Mouse (Mus musculus): ENCODE data around the gene Tmem132a.

The Tmem132a gene

GRCm38 (mm10) chr19:10832030-10832429 lies 37.7 kb downstream of the Tmem132a start:
- DNase-seq (ENCODE audit: low read depth), result peak; percentile 52

- peak; percentile 94 for DNase-seq (ENCODE audit: low read depth)
Measured at GRCm38 (mm10) chr19:10831424-10831823, 38.3 kb downstream of the Tmem132a start.

GRCm38 (mm10) chr19:10829436-10830175 lies 40.1 kb downstream of the Tmem132a start, which contains the start of gene Cd6:
Gene Cd6, minus strand, starts transcription at chr19:10830058.
- peak; percentile 82 for DNase-seq (ENCODE audit: low read depth)

- no peak for DNase-seq (ENCODE audit: low read depth)
Measured at GRCm38 (mm10) chr19:10828321-10828720, 41.4 kb downstream of the Tmem132a start.

- peak; percentile 69 for DNase-seq (ENCODE audit: low read depth)
Measured at GRCm38 (mm10) chr19:10824061-10824460, 45.7 kb downstream of the Tmem132a start.

- DNase-seq (ENCODE audit: low read depth), result no peak
Measured at GRCm38 (mm10) chr19:10822534-10822933, 47.2 kb downstream of the Tmem132a start.

GRCm38 (mm10) chr19:10821319-10821718 lies 48.4 kb downstream of the Tmem132a start:
- DNase-seq (ENCODE audit: low read depth), result peak; percentile 67

GRCm38 (mm10) chr19:10818217-10818946 lies 51.4 kb downstream of the Tmem132a start:
- peak; percentile 80 for DNase-seq (ENCODE audit: low read depth)

- DNase-seq (ENCODE audit: low read depth), result peak; percentile 66
Measured at GRCm38 (mm10) chr19:10816462-10816861, 53.3 kb downstream of the Tmem132a start.

- peak; percentile 84 for DNase-seq (ENCODE audit: low read depth)
Measured at GRCm38 (mm10) chr19:10815871-10816270, 53.9 kb downstream of the Tmem132a start.

- DNase-seq (ENCODE audit: low read depth), result peak; percentile 72
Measured at GRCm38 (mm10) chr19:10813905-10814304, 55.8 kb downstream of the Tmem132a start.

GRCm38 (mm10) chr19:10813039-10813438 lies 56.7 kb downstream of the Tmem132a start:
- peak; percentile 72 for DNase-seq (ENCODE audit: low read depth)

- peak; percentile 67 for DNase-seq (ENCODE audit: low read depth)
Measured at GRCm38 (mm10) chr19:10811471-10811870, 58.3 kb downstream of the Tmem132a start.

- peak; percentile 25 for DNase-seq (ENCODE audit: low read depth)
Measured at GRCm38 (mm10) chr19:10810176-10810492, 59.6 kb downstream of the Tmem132a start.

GRCm38 (mm10) chr19:10809428-10810175 lies 60.1 kb downstream of the Tmem132a start:
- peak; percentile 77 for DNase-seq (ENCODE audit: low read depth)

GRCm38 (mm10) chr19:10808524-10809233 lies 61.1 kb downstream of the Tmem132a start:
- DNase-seq (ENCODE audit: low read depth), result peak; percentile 39
